Mouse (Mus musculus) stomach, embryonic 14.5 days (tissue): ENCODE measurements around the gene Cetn4. TPM values are rescaled to one million over a fixed set of nuclear protein-coding genes. Genes with fewer than 3 reads are reported as not detected.

ENCODE experiments used
- ATAC-seq: fragments of 200-750 bp; cut with Nextera tagmentation; 2 replicates; pipeline ENCODE4 v1.8.0; 2017; ENCODE audit warnings: low read depth, moderate TSS enrichment; ENCODE audit not compliant: insufficient number of reproducible peaks, insufficient read depth, low FRiP score
- H3K27ac ChIP-seq: fragments of 300-500 bp; sonication (generic); 2 replicates; pipeline ENCODE4 v1.5.1; 2014; ENCODE audit warnings: mild to moderate bottlenecking, low read length, moderate library complexity, mixed read lengths
- H3K27me3 ChIP-seq: fragments of 300-500 bp; sonication (generic); 2 replicates; pipeline ENCODE4 v1.6.1; 2014; ENCODE audit warnings: low read length, control low read depth, mixed read lengths; ENCODE audit not compliant: control insufficient read depth, insufficient read depth
- H3K36me3 ChIP-seq: fragments of 300-500 bp; sonication (generic); 2 replicates; pipeline ENCODE4 v1.6.1; 2014; ENCODE audit warnings: mild to moderate bottlenecking, control low read depth, low read length, moderate library complexity, mixed read lengths; ENCODE audit not compliant: control insufficient read depth, insufficient read depth
- H3K4me1 ChIP-seq: fragments of 300-500 bp; sonication (generic); 2 replicates; pipeline ENCODE4 v1.6.1; 2014; ENCODE audit warnings: low read length, control low read depth, mixed read lengths; ENCODE audit not compliant: control insufficient read depth, insufficient read depth
- H3K4me2 ChIP-seq: fragments of 300-500 bp; sonication (generic); replicated peaks from 2 replicates; pipeline ENCODE4 v1.6.1; 2014; ENCODE audit warnings: low read depth, low read length, control low read depth
- H3K4me3 ChIP-seq: fragments of 300-500 bp; sonication (generic); 2 replicates; pipeline ENCODE4 v1.5.1; 2014; ENCODE audit warnings: low read depth, low read length, control low read depth
- H3K9ac ChIP-seq: fragments of 300-500 bp; sonication (generic); replicated peaks from 2 replicates; pipeline ENCODE4 v1.6.1; 2014; ENCODE audit warnings: low read depth, mild to moderate bottlenecking, control low read depth, low read length, moderate library complexity, mixed read lengths
- H3K9me3 ChIP-seq: fragments of 300-500 bp; sonication (generic); 2 replicates; pipeline ENCODE4 v1.6.1; 2016; ENCODE audit warnings: low read depth, low read length, control low read depth; ENCODE audit not compliant: control insufficient read depth
- WGBS: fragments of 180-500 bp; shearing (Covaris S2); extraction: QIAGEN DNeasy Blood & Tissue Kit; methylation state at CpG from one replicate; pipeline ENCODE4 v1.1.7; 2014; 5-methylcytosine and 5-hydroxymethylcytosine counted together
- polyA plus RNA-seq: library from polyadenylated mRNA; unstranded; fragments of >200 nt; fragmentation: Nextera tagmentation; extraction: Ambion mirVana; gene quantifications from 2 replicates; pipeline ENCODE4 v1.2.1, GENCODE M21; 2014

Gene Cetn4
- polyA plus RNA-seq, 1 experiment from 2014 or later, result 2.3 TPM

DNA sequence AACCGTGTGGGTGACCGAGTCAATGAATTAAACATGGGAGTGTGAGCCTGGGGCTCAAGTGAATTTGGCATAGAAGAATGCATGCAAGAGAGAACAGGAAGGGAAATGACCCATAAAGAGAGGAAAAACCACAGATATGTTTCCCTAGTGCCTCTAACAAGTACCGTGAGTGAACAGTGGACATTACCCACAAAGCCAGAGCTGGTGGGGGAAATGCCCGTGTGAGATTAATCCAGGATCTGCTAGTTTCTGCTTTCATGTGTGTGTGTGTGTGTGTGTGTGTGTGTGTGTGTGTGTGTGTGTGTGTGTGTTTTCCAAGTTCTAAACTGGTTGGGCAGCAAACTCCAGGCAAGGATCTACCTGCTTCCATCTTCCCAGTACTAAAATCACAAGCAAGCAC lies 42.6 kb downstream of the Cetn4 start:
- no peak overlapping the region for H3K27ac ChIP-seq
- H3K27me3 ChIP-seq, result no peaks in the 10 kb centered on the region
- H3K4me1 ChIP-seq, result no peaks in the 10 kb centered on the region
- no peak overlapping the region for H3K4me2 ChIP-seq
- H3K9me3 ChIP-seq, result no peaks in the 10 kb centered on the region
- WGBS, result 80% methylated on average over 4 of the region's 4 CpGs
- ATAC-seq, result no peak
- no peak overlapping the region for H3K9ac ChIP-seq
- no peaks in the 10 kb centered on the region for H3K36me3 ChIP-seq
- H3K4me3 ChIP-seq, result no peak overlapping the region

GRCm38 (mm10) chr3:37268338-37268737 lies 44.2 kb downstream of the Cetn4 start:
- WGBS, result 84% methylated on average over 11 of the region's 11 CpGs
- Histone ChIP-seq H3K36me3 (no peaks in the 10 kb centered on the region), H3K9ac (no peak overlapping the region), H3K27ac (no peak overlapping the region), H3K4me1 (no peaks in the 10 kb centered on the region), H3K9me3 (no peaks in the 10 kb centered on the region), H3K4me2 (no peak overlapping the region), H3K4me3 (no peak overlapping the region), H3K27me3 (no peaks in the 10 kb centered on the region)
- ATAC-seq, result no peak

DNA sequence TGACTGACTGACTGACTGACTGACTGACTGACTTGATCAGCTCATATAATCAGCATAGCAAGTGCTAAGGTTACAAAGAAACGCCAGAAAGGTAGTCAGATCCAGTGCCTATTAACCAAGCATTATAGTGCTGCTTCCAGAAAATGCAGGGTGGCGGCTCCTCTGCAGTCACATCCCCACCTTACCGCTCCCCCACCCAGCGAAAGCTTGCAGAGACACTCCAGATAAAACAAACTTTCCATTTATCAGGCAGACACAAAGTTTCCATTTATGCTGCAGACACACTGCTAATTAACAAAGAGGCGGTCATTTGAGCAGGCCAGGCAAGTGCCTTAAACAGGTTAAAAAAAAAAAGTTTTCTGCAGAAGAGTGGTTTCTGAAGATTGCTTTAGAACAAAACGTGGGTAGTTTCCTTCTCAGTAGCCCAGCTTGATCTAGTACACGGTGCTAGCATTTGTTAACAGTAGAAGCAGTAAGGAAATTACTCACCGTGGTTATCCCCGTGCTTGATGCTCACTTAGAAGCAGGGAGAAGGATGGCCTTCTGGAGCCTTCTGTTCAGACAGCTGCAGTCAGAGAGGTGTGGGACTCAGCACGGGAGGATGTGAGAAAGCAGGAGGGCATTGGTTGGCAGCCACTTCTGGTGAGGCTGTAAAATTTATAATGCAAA lies 53.0 kb downstream of the Cetn4 start:
- no peaks in the 10 kb centered on the region for H3K9me3 ChIP-seq
- H3K4me2 ChIP-seq, result no peak overlapping the region
- no peaks in the 10 kb centered on the region for H3K27me3 ChIP-seq
- H3K4me3 ChIP-seq, result no peak overlapping the region
- ATAC-seq, result no peak
- H3K9ac ChIP-seq, result no peak overlapping the region
- no peak overlapping the region for H3K27ac ChIP-seq
- 36% methylated on average over 10 of the region's 10 CpGs for WGBS
- H3K36me3 ChIP-seq, result no peaks in the 10 kb centered on the region
- H3K4me1 ChIP-seq, result no peaks in the 10 kb centered on the region

- Histone ChIP-seq H3K9ac (no peak overlapping the region), H3K4me3 (no peak overlapping the region), H3K27ac (no peak overlapping the region), H3K4me1 (no peaks in the 10 kb centered on the region), H3K4me2 (no peak overlapping the region), H3K27me3 (no peaks in the 10 kb centered on the region), H3K36me3 (no peaks in the 10 kb centered on the region), H3K9me3 (no peaks in the 10 kb centered on the region)
- ATAC-seq, result no peak
- 85% methylated on average over 15 of the region's 15 CpGs for WGBS
These were observed 54.7 kb downstream of the Cetn4 start for GRCm38 (mm10) chr3:37257776-37258175.

Other genes starting within 250 kb of the Cetn4 start
- 0.23 and 1.1 TPM in 2 replicates for gene Adad1, start 249.2 kb downstream of the Cetn4 start, polyA plus RNA-seq
- gene Il2, start 186.7 kb downstream of the Cetn4 start, polyA plus RNA-seq, result 0.38 and 0.52 TPM in 2 replicates
- gene Il21, start 80.1 kb downstream of the Cetn4 start, polyA plus RNA-seq, result not detected in 2 replicates
- 8.1 and 9.2 TPM in 2 replicates for gene Bbs12, start 154 bp downstream of the Cetn4 start, polyA plus RNA-seq
- 2.4 and 3.1 TPM in 2 replicates for gene Fgf2, start 35.6 kb upstream of the Cetn4 start, polyA plus RNA-seq
- 40.8 and 42.2 TPM in 2 replicates for gene Spata5, start 107.2 kb upstream of the Cetn4 start, polyA plus RNA-seq
- 5.9 and 7.1 TPM in 2 replicates for gene Nudt6, start 107.5 kb upstream of the Cetn4 start, polyA plus RNA-seq